Mouse (Mus musculus) C2C12 (cell line): ENCODE results near the gene Bcl2l1. TPM values are rescaled to one million over a fixed set of nuclear protein-coding genes. Genes with fewer than 3 reads are reported as not detected.

ENCODE experiments used
- H3K27me3 ChIP-seq: one replicate; pipeline ENCODE4 v1.6.1; 2011; ENCODE audit not compliant: control insufficient read depth, insufficient read depth, insufficient read length
- H3K36me3 ChIP-seq: one replicate; pipeline ENCODE4 v1.6.1; 2011; ENCODE audit not compliant: control insufficient read depth, insufficient read depth
- H3K4me3 ChIP-seq: one replicate; pipeline ENCODE4 v1.5.1; 2011; ENCODE audit warnings: mild to moderate bottlenecking, control low read depth; ENCODE audit not compliant: poor library complexity, insufficient read depth, severe bottlenecking
- H3K79me2 ChIP-seq: one replicate; pipeline ENCODE4 v1.6.1; 2011; ENCODE audit not compliant: control insufficient read depth, insufficient read depth
- H3K79me3 ChIP-seq: one replicate; pipeline ENCODE4 v1.6.1; 2011; ENCODE audit warnings: low read depth, control low read depth
- H3ac ChIP-seq: one replicate; pipeline ENCODE3; 2011; ENCODE audit warnings: low read depth; ENCODE audit not compliant: control insufficient read depth, insufficient read length
- CEBPB ChIP-seq: IDR thresholded peaks from one replicate; pipeline ENCODE4 v1.6.1; 2011; ENCODE audit warnings: low read depth, mild to moderate bottlenecking, control low read depth, moderate library complexity
- CTCF ChIP-seq: IDR thresholded peaks from one replicate; pipeline ENCODE4 v1.5.1; 2011; ENCODE audit not compliant: control insufficient read depth, insufficient read depth, insufficient read length
- FOSL1 ChIP-seq: IDR thresholded peaks from one replicate; pipeline ENCODE4 v1.8.0; 2011; ENCODE audit warnings: mild to moderate bottlenecking, low read length; ENCODE audit not compliant: poor library complexity, insufficient read depth, severe bottlenecking
- MAX ChIP-seq: IDR thresholded peaks from one replicate; pipeline ENCODE4 v1.6.1; 2011; ENCODE audit warnings: mild to moderate bottlenecking, control low read depth
- MYOD1 ChIP-seq: IDR thresholded peaks from one replicate; pipeline ENCODE4 v1.6.1; 2011; ENCODE audit warnings: low read depth; ENCODE audit not compliant: control insufficient read depth, insufficient read length
- MYOG ChIP-seq: IDR thresholded peaks from one replicate; pipeline ENCODE4 v1.6.1; 2011; ENCODE audit not compliant: control insufficient read depth, insufficient read length; ENCODE audit errors: extremely low read depth
- USF1 ChIP-seq: IDR thresholded peaks from one replicate; pipeline ENCODE4 v1.6.1; 2011; ENCODE audit warnings: low read depth, mild to moderate bottlenecking, control low read depth, moderate library complexity
- polyA plus RNA-seq: library from polyadenylated mRNA; unstranded; fragments of >200 nt; fragmentation: generic; extraction: Trizol; gene quantifications from one replicate; pipeline ENCODE4 v1.2.1, GENCODE M21; 2012; ENCODE audit warnings: missing spikeins

Gene Bcl2l1
- polyA plus RNA-seq, 1 experiment, result 67.3 TPM

DNA sequence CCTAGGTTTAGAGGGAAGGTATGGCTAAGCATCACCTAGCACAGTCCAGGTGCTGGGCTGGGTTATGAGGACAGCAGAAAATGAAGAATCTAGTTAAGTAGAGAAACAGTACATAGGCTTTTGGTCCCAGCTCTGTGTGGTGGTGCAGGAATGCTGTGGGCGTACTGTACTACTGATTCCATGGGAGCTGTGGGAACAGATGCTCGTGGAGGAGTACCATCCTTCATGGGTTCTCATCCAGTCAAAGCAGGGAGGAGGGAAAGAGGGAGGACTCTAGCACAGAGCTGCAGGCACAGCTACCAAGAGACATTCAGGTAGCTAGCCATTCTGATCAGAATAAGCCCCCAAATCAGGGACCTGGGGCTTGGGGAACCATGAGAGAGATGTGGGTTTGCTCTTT, 55.1 kb downstream of the Bcl2l1 start:
- no peaks in the 10 kb centered on the region for H3K79me3 ChIP-seq
- no peak overlapping the region for H3K4me3 ChIP-seq
- TF ChIP-seq MYOD1 (no peak), FOSL1 (no peak), CTCF (no peak), MAX (no peak), CEBPB (no peak), MYOG (no peak)
- H3K27me3 ChIP-seq, result no peaks in the 10 kb centered on the region
- peaks cover 6% of the 10 kb centered on the region for H3K79me2 ChIP-seq
- H3ac ChIP-seq, result no peak overlapping the region
- peaks cover 23% of the 10 kb centered on the region for H3K36me3 ChIP-seq

GRCm38 (mm10) chr2:152776019-152776418, 55.5 kb downstream of the Bcl2l1 start:
- Histone ChIP-seq H3K79me3 (no peaks in the 10 kb centered on the region), H3K79me2 (peaks cover 2% of the 10 kb centered on the region), H3K36me3 (peaks cover 18% of the 10 kb centered on the region), H3K27me3 (no peaks in the 10 kb centered on the region), H3ac (no peak overlapping the region), H3K4me3 (no peak overlapping the region)
- TF ChIP-seq MYOG (no peak), MYOD1 (no peak), USF1 (no peak), FOSL1 (no peak), MAX (no peak), CTCF (no peak), CEBPB (no peak)

DNA sequence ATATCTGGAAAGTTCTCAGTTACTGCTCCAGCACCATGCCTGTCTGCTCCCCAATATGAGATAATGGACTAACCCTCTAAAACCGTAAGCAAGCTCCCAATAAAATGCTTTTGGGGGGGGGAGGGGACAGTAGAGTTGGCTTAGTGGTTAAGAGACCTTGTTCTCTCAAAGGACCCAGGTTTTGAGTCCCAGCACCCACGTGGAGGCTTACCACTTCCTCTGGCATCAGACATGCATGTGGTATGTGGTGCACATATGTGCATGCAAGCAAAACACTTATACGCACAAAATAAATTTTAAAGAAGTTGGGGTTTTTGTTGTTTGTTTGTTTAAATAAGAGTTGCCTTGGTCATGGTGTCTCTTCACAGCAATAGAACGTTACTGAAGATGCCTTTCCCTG, 56.2 kb downstream of the Bcl2l1 start:
- Histone ChIP-seq H3K36me3 (peaks cover 16% of the 10 kb centered on the region), H3K79me2 (no peaks in the 10 kb centered on the region), H3K4me3 (no peak overlapping the region), H3K27me3 (no peaks in the 10 kb centered on the region), H3K79me3 (no peaks in the 10 kb centered on the region), H3ac (no peak overlapping the region)
- TF ChIP-seq MYOG (no peak), MAX (no peak), FOSL1 (no peak), CTCF (no peak), CEBPB (no peak)

DNA sequence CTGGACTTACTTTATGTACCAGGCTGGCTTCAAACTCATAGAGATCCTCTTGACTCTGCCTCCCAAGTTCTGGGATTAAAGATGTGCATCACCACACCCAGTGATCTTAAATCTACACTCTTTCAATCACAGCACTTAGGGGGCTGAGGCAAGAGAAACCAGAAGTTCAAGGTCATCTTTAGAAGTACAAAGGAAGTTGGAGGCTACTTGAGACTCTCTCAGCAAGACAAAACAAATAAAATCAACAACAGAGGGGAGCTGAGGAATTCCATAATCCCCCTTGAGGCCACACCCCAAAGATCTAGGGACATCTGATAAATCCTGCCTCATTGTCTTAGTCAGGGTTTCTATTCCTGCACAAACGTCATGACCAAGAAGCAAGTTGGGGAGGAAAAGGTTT, 59.3 kb downstream of the Bcl2l1 start:
- Histone ChIP-seq H3ac (no peak overlapping the region), H3K4me3 (no peak overlapping the region), H3K36me3 (no peaks in the 10 kb centered on the region), H3K79me2 (no peaks in the 10 kb centered on the region), H3K27me3 (no peaks in the 10 kb centered on the region), H3K79me3 (no peaks in the 10 kb centered on the region)
- no peak for TF ChIP-seq MAX
- no peak for TF ChIP-seq CTCF
- TF ChIP-seq CEBPB, result no peak
- TF ChIP-seq MYOG, result no peak
- no peak for TF ChIP-seq USF1
- TF ChIP-seq FOSL1, result no peak
- TF ChIP-seq MYOD1, result no peak

DNA sequence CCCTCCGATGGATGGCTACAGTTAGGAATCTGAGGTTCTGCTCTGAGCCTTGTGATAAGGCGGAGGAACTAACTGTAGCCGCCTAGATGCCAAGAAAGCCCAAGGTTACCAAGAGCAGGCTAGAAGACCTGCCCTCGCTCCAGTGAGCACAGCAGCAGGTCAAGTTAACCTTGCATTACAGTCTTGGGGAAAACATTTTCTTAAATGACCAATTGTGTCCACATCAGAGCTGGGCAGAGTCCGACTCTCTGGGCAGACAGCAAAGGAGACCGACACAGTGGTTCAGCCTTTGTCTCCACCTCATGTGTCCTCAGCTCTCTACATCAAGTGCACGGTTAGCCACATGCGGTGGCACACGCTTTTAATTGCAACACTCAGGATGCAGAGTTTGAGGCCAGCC, 60.0 kb downstream of the Bcl2l1 start:
- Histone ChIP-seq H3K79me3 (no peaks in the 10 kb centered on the region), H3K36me3 (no peaks in the 10 kb centered on the region)
- TF ChIP-seq CTCF (no peak), MYOD1 (no peak)

GRCm38 (mm10) chr2:152769677-152770076, 61.9 kb downstream of the Bcl2l1 start:
- Histone ChIP-seq H3K79me2 (no peaks in the 10 kb centered on the region), H3K36me3 (no peaks in the 10 kb centered on the region), H3K79me3 (no peaks in the 10 kb centered on the region), H3K27me3 (no peaks in the 10 kb centered on the region), H3K4me3 (no peak overlapping the region), H3ac (no peak overlapping the region)
- TF ChIP-seq FOSL1, result no peak
- no peak for TF ChIP-seq USF1
- no peak for TF ChIP-seq MYOG
- no peak for TF ChIP-seq MAX
- TF ChIP-seq CEBPB, result no peak
- no peak for TF ChIP-seq MYOD1
- TF ChIP-seq CTCF, result no peak

More for the DNA sequence above, 60.0 kb downstream of the Bcl2l1 start:
- Histone ChIP-seq H3ac (no peak overlapping the region), H3K27me3 (no peaks in the 10 kb centered on the region), H3K4me3 (no peak overlapping the region), H3K79me2 (no peaks in the 10 kb centered on the region)
